Mouse (Mus musculus) megakaryocyte-erythroid progenitor cell, adult 5-6 weeks (primary cell): Measurements from ENCODE around the gene Msi1. TPM values are rescaled to one million over a fixed set of nuclear protein-coding genes. Genes with fewer than 3 reads are reported as not detected.

Source experiments
- ATAC-seq: replicated peaks from 2 replicates; pipeline ENCODE4 v1.8.0; 2016; ENCODE audit warnings: mild to moderate bottlenecking, inconsistent platforms; ENCODE audit not compliant: severe bottlenecking, poor library complexity, low FRiP score, low TSS enrichment
- total RNA-seq, 2 experiments: library from RNA; stranded (forward) in 1 of 2; stranded (reverse) in 1 of 2; fragments of 200-1000, 215-1000 nt in 1 of 2; fragments of >200 nt in 1 of 2; fragmentation: Nextera tagmentation in 1 of 2; gene quantifications; 2 replicates each; pipeline ENCODE4 v1.2.3; 2014 to 2017

Msi1 gene
- total RNA-seq, 2 experiments from 2014 or later: not detected

DNA sequence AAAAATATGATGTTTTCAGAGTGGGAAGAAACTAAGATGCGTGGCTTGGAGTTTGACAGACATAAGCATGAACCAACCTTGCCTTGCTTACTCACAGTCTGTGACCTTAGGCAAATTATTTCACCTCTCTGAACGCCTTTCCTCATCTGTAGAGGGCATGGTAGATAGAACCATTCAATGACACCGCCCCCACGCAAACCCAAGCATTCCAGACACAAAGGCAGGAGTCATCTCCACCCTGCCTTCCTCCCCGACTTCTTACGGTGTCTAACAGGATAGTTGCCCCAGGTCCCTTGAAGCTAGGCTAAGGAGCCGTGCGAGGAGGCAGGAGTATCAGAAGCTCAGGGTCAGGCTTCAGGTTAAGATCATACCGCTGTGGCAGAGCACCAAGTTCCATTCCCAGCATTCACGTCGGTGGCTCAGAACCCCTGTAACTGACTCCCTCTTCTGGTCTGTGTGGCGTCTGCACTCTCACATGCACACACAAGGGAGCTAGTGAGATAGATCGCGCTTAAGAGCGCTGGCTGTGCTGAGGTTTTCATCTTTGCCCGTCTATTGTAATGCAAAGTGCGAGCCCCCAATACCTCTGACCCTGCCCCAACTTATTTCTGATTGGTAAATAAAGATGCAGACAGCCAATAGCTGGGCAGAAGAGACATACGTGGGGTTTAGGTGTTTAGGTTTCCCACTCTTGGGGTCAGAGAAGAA, 35.2 kb downstream of the Msi1 start:
- no peak for ATAC-seq

DNA sequence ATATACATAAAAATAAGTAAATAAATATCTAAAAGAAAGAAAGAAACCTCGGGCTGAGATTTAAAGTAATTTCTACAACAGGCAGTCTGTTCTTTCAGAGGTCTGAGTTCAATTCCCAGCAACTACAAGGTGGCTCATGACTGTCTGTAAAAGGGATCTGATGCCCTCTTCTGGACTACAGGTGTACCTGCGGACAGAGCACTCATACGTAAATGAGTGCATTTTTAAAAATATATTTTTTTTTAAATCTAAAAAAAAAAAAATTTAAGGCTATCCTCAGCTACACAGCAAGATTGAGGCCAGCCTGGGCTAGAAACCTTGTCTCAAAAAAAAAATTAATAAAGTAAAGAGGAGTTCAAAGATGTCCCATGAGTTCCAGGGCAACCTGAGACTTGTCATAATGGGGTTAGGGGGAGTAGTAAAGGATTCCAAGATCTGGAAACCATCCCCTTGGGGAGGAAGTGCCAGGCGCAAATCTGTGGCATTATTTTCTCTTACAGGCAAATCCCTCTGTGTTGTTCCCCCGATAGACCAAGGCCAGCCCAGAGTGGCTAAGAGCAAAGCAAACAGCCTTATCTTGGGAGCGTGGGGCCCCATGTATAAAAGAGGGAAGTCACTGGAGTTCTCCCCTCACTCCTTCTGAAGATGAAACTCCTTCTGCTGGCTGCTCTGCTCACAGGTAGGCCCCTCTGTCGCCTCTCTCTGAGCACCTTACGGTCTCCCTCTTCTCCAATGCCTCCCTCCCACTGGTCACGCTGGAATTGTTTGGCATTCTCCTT, 36.4 kb downstream of the Msi1 start, which contains the start of gene Pla2g1b:
TSS of gene Pla2g1b (plus strand) at position 621 of the 779 bp plus-strand sequence.
- no peak; the same call in 1 of the 2 replicates for ATAC-seq

- ATAC-seq: no peak
Measured at GRCm38 (mm10) chr5:115469791-115470190, 40.4 kb downstream of the Msi1 start.

DNA sequence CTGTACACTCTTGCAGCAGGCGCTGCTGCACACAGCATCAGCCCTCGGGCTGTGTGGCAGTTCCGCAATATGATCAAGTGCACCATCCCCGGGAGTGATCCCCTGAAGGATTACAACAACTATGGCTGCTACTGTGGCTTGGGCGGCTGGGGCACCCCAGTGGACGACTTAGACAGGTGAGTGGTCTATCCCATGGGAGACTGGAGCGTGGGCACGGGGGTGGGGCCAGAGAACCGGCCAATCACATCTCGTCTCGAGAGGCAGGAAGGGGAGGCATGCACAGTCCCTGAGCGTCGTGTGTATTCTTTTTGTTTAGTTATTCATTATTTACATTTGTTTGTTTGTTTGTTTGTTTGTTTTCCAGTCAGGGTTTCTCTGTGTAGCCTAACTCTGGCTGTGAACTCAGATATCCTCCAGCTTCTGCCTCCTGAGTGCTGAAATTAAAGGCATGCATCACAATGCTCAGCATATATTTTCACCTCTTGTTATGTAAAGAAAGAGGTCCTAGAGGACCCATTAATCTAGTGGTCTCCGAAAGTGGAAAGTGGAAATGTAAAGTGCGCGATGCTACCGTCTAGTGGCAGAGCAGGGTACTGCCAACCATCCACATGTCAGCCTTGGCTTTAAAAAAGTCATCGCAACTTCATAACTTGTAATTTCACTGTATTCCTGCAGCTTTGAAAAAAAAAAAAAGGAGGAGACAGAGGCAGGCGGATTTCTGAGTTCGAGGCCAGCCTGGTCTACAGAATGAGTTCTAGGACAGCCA, 41.5 kb downstream of the Msi1 start:
- ATAC-seq: peak; percentile 69

DNA sequence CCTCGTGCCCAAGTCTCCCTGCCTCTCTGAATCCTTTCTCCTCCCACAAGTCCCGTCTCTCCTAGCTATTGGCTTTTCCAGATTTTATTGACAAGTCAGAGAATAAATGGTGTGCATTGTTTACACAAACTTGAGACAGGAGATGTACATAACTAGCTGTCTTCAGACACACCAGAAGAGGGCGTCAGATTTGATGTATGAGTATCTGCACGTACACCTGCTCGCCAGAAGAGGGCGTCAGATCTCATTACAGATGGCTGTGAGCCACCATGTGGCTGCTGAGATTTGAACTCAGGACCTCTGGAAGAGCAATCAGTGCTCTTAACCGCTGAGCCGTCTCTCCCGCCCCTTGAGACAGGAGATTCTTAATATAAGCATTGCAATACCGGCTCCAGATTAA, 43.8 kb downstream of the Msi1 start:
- no peak for ATAC-seq

DNA sequence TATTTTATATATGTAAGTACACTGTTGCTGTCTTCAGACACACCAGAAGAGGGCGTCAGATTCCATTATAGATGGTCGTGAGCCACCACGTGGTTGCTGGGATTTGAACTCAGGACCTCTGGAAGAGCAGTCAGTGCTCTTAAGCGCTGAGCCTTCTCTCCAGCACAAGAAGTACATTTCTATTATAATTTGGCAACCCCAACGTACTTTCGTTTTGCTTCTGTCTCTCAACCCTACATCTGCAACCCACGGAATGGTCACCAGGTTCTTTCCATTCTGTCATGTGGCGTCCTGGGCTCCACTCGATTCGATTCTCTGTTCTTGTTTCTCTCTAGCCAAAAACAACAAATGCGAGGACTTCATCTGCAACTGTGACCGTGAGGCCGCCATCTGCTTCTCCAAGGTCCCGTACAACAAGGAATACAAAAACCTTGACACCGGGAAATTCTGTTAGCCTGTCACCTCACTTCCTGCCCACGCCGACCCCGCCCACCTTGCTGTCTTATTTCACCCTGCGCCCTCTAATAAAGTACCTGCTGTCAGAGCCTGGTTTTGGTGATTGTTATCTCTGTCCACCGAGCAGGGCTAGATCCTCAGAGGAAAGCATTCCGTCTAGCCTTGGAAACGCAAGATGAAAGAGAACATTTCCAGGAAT, 44.9 kb downstream of the Msi1 start:
- no peak for ATAC-seq

- peak; percentile 83 for ATAC-seq
Measured at GRCm38 (mm10) chr5:115475337-115476106, 46.1 kb downstream of the Msi1 start.

DNA sequence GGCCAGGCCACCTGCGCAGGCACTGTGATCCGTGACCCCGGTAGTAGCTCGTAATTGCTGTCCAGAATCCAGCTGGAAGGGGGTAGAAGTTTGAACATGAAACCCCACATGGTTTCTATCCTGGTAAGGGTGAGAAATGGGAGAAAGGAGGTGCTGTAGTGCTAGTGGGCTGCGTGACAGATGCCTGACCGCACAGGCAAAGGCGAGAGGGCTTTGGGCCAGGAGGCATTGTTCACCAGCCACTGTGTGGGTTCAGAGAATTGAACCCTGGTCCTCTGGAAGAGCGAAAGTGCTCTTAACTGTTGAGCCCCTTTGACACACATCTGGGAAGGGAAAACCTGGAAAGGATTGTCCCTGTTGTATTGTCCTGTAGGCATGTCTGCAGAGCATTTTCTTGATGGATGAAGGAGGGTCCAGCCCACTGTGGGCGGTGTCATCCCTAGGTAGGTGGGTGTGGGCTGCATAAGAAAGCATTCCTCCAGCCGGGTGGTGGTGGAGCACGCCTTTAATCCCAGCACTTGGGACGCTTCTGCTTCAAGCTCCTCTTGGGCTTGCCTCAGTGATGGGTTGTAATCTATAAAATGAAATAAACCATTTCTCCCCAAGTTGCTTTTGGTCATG, 46.8 kb downstream of the Msi1 start:
- ATAC-seq: no peak

DNA sequence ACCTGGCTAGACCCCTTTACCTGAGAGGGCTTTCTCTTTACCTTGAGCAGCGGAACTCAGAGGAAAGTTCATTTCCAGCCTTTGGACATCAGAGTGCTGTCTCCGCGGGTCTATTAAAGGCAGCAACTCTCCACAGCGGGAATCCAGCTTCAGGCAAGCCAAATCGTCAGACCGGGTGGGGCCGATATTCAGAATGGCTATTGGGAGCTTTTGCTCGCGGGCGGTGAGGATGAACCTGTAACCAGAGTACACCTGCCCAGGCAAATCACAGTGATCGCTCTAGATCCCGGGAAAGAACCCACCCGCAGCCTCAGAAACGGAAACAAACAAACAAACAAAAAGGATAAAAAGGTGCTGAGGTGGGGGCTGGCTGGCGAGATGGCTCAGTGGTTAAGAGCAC, 50.2 kb downstream of the Msi1 start:
- no peak for ATAC-seq

- no peak for ATAC-seq
Measured at GRCm38 (mm10) chr5:115480101-115480500, 50.7 kb downstream of the Msi1 start.

GRCm38 (mm10) chr5:115482390-115483265, 53.2 kb downstream of the Msi1 start:
- ATAC-seq: no peak

DNA sequence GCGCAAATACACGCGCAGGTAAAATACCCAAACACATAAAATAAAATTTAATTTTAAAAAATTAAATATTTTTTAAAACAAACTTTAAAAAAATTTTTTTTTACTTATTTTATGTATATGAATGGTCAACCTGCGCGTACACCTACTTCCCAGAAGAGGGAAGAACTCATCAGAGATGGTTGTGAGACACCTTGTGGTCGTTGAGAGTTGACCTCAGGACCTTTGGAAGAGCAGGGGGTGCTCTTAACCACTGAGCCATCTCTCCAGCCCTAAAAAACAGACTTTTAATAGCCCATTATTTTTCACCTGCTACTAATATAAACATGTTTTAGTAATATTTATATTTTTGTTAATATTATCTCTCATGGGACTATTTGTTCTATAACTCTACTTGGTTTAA, 54.0 kb downstream of the Msi1 start:
- no peak for ATAC-seq

- peak; percentile 83 for ATAC-seq
Measured at GRCm38 (mm10) chr5:115483947-115484920, 54.8 kb downstream of the Msi1 start, which contains the start of gene Sirt4. Sirt4 (minus strand) TSS chr5:115484725.

DNA sequence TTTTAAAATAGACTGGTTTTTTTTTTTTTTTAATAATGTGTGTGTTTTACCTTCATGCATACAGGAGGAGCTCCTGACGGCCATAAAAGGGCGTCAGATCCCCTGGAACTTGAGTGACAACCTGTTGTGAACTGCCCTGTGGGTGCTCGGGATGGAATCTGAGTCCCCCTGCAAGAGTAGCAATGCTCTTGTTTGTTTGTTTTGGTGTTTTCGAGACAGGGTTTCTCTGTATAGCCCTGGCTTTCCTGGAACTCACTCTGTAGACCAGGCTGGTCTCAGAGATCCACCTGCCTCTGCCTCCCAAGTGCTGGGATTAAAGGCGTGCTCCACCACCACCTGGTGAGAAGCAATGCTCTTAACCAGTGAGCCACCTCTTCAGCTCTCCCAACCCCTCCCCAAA, 55.6 kb downstream of the Msi1 start:
- ATAC-seq: no peak

DNA sequence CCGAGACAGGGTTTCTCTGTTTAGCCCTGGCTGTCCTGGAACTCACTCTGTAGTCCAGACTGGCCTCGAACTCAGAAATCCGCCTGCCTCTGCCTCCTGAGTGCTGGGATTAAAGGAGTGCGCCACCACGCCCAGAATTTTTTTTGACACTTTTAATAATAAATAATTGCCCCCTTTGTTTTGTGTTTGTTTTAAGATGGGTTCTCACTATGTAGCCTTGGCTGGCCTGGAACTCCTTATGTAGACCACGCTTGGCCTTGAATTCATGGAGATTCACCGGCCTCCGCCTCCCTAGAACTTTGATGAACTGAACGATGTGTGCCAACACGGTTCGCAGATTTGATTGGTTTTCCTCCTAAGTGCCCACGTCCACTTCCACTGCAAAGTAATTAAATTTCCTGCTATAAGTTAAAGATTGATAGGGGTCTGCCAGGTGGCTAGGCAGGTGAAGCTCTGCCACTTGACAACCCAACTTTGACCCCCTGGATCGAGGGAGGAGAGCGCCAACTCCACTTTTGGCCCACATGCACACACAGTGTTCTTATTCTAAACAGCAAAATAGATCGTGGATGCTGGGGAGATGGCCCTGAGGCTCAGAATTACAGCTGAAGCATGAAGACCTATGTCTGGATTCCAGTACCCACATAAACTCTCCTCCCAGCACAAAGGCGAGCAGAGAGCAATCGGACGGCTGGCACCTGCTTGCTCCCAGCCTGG, 56.2 kb downstream of the Msi1 start:
- no peak for ATAC-seq

DNA sequence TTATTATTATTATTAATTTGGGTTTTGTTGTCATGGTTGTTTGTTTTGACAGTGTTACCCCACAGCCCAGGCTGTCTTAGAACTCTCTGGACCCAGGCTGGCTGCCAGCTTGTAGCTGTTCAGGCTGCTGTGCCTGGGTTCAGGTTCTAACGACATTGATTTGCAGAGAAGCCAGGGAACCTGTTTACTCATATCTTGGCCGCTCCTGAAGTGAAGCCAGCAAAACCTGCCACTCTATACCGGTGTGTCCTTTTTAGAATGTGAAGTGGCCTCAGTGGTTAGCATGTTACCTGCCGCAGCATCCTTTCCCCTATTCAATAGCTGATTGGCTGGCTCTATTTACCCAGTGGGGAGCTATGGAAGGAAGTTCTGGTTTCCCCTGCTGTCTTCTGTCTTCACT, 57.3 kb downstream of the Msi1 start:
- no peak for ATAC-seq
